Mouse (Mus musculus) C2C12 (cell line): ENCODE measurements at regions not wholly inside any gene's neighbourhood (a gene's known extent, or its start where the extent isn't known, plus 50 kb on each side); places are given as distances from the start of the nearest gene placed in this dataset.

Source experiments
- H3K27me3 ChIP-seq: one replicate; pipeline ENCODE4 v1.6.1; 2011; ENCODE audit not compliant: control insufficient read depth, insufficient read depth, insufficient read length
- H3K36me3 ChIP-seq: one replicate; pipeline ENCODE4 v1.6.1; 2011; ENCODE audit not compliant: control insufficient read depth, insufficient read depth
- H3K4me3 ChIP-seq: one replicate; pipeline ENCODE4 v1.5.1; 2011; ENCODE audit warnings: mild to moderate bottlenecking, control low read depth; ENCODE audit not compliant: poor library complexity, insufficient read depth, severe bottlenecking
- H3K79me2 ChIP-seq: one replicate; pipeline ENCODE4 v1.6.1; 2011; ENCODE audit not compliant: control insufficient read depth, insufficient read depth
- H3K79me3 ChIP-seq: one replicate; pipeline ENCODE4 v1.6.1; 2011; ENCODE audit warnings: low read depth, control low read depth
- H3ac ChIP-seq: one replicate; pipeline ENCODE3; 2011; ENCODE audit warnings: low read depth; ENCODE audit not compliant: control insufficient read depth, insufficient read length
- CEBPB ChIP-seq: IDR thresholded peaks from one replicate; pipeline ENCODE4 v1.6.1; 2011; ENCODE audit warnings: low read depth, mild to moderate bottlenecking, control low read depth, moderate library complexity
- CTCF ChIP-seq: IDR thresholded peaks from one replicate; pipeline ENCODE4 v1.5.1; 2011; ENCODE audit not compliant: control insufficient read depth, insufficient read depth, insufficient read length
- FOSL1 ChIP-seq: IDR thresholded peaks from one replicate; pipeline ENCODE4 v1.8.0; 2011; ENCODE audit warnings: mild to moderate bottlenecking, low read length; ENCODE audit not compliant: poor library complexity, insufficient read depth, severe bottlenecking
- MAX ChIP-seq: IDR thresholded peaks from one replicate; pipeline ENCODE4 v1.6.1; 2011; ENCODE audit warnings: mild to moderate bottlenecking, control low read depth
- MYOD1 ChIP-seq: IDR thresholded peaks from one replicate; pipeline ENCODE4 v1.6.1; 2011; ENCODE audit warnings: low read depth; ENCODE audit not compliant: control insufficient read depth, insufficient read length
- MYOG ChIP-seq: IDR thresholded peaks from one replicate; pipeline ENCODE4 v1.6.1; 2011; ENCODE audit not compliant: control insufficient read depth, insufficient read length; ENCODE audit errors: extremely low read depth
- USF1 ChIP-seq: IDR thresholded peaks from one replicate; pipeline ENCODE4 v1.6.1; 2011; ENCODE audit warnings: low read depth, mild to moderate bottlenecking, control low read depth, moderate library complexity

- H3K79me2 ChIP-seq = no peaks in the 10 kb centered on the region
- no peak overlapping the region for H3ac ChIP-seq
- no peak for TF ChIP-seq MYOD1
- no peak for TF ChIP-seq MAX
- TF ChIP-seq CEBPB = no peak
- TF ChIP-seq FOSL1 = no peak
- no peak for TF ChIP-seq CTCF
- TF ChIP-seq USF1 = no peak
- no peak overlapping the region for H3K4me3 ChIP-seq
- H3K36me3 ChIP-seq = no peaks in the 10 kb centered on the region
- no peaks in the 10 kb centered on the region for H3K79me3 ChIP-seq
- H3K27me3 ChIP-seq = no peaks in the 10 kb centered on the region
These were observed 110.8 kb downstream of the Psat1 start for GRCm38 (mm10) chr19:15836201-15836955.

- H3K27me3 ChIP-seq = no peaks in the 10 kb centered on the region
- H3K79me2 ChIP-seq = no peaks in the 10 kb centered on the region
- H3K79me3 ChIP-seq = no peaks in the 10 kb centered on the region
- H3ac ChIP-seq = no peak overlapping the region
- TF ChIP-seq FOSL1 (no peak), MYOG (no peak)
- H3K36me3 ChIP-seq = no peaks in the 10 kb centered on the region
- H3K4me3 ChIP-seq = no peak overlapping the region
These were observed 116.8 kb downstream of the Psat1 start for GRCm38 (mm10) chr19:15830385-15830784.

- Histone ChIP-seq H3K79me2 (no peaks in the 10 kb centered on the region), H3K4me3 (no peak overlapping the region), H3ac (no peak overlapping the region), H3K27me3 (no peaks in the 10 kb centered on the region), H3K79me3 (no peaks in the 10 kb centered on the region), H3K36me3 (no peaks in the 10 kb centered on the region)
- TF ChIP-seq MYOG (no peak), MAX (no peak), CEBPB (no peak), CTCF (no peak)
These were observed 118.0 kb downstream of the Psat1 start for GRCm38 (mm10) chr19:15829158-15829557.

- TF ChIP-seq USF1 (no peak), CTCF (no peak), MYOG (no peak), FOSL1 (no peak), MAX (no peak), CEBPB (no peak), MYOD1 (no peak)
- no peak overlapping the region for H3ac ChIP-seq
These were observed 119.0 kb downstream of the Psat1 start for GRCm38 (mm10) chr19:15827990-15828705.

DNA sequence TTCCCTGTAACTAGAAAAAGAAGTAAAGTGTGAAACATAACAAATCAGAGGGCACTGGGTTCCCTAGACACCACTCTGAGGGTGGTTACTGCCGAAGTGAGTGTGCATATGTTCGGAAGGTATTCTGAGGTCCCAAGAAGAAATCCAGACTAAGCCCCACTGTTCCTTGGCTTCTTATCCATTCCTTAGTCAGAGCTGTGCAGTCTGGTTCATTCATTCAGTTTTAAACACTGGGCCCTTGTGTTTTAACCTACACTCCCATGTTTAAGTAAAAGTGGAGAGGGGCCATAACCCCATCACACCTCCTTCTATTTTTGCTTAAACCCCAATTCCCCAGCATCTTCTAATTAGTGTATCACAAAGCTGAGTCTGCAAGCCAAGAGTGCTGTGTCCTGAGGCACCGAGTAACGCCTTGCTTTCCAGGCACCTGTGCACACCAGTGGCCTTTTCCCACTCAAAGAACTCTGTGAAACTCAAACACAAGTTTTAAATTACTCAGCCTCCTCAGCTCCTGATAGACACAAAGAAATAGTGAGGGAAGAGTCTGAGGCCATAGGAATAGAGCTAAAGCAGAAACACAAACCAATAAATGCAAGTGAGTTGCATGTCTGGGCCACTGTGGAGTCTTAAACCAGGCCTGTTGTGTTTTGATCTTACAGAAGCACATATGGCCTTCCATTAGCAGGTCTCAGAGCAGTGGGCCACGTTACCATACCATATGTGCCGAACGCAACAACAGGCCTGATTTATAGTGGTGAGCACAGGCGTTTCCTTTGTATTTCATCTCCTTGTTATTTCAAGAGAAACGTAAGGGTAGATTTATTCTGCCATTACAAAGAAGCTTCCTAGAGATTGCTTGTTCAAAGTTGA, 119.8 kb downstream of the Psat1 start:
- no peaks in the 10 kb centered on the region for H3K79me3 ChIP-seq
- no peaks in the 10 kb centered on the region for H3K79me2 ChIP-seq
- no peak overlapping the region for H3K4me3 ChIP-seq
- H3ac ChIP-seq = no peak overlapping the region
- H3K36me3 ChIP-seq = no peaks in the 10 kb centered on the region
- TF ChIP-seq CEBPB (no peak), MYOG (no peak), FOSL1 (no peak), MAX (no peak), CTCF (no peak), MYOD1 (no peak), USF1 (no peak)
- no peaks in the 10 kb centered on the region for H3K27me3 ChIP-seq

More at GRCm38 (mm10) chr19:15827990-15828705, 119.0 kb downstream of the Psat1 start:
- Histone ChIP-seq H3K27me3 (no peaks in the 10 kb centered on the region), H3K79me3 (no peaks in the 10 kb centered on the region), H3K36me3 (no peaks in the 10 kb centered on the region), H3K4me3 (no peak overlapping the region), H3K79me2 (no peaks in the 10 kb centered on the region)
